Mouse (Mus musculus): ENCODE measurements around the gene Arpc5.

The Arpc5 gene

DNA sequence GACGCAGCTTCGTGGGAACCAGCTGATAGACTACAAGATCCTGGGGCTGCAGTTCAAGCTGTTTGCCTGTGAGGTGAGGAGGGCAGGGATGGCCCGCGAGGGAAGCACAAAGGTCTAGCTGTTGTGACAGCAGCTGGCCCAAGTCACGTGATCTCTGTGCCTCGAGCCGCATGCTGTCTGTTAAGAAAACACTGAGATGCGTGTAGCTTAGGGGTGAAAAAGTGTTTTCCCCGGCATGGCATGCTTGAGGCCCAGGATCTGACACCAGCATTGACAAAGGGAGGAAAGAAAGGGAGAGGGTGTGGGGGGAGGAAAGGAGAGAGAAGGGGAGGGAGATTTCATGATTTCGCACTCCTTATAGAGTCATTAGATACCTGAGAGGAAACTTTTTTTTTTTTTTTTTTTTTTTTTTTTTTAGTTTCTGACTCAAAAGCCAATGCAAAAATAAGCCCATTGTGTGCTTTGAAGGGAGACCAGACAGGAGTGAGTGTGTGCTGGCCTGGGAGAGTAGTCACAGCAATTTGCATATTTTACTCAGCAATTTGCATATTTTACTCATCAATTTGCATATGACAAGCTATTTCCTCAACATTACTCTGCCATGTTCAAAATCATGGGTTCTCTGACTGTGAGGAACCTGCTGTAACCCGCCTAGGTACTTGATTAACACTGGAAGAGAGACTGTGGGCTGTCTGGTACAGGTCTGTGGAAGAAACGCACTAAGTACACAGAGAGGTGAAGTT lies 50.9 kb downstream of the Arpc5 start:
- no peak for DNase-seq (ENCODE audit: low spot score)

DNA sequence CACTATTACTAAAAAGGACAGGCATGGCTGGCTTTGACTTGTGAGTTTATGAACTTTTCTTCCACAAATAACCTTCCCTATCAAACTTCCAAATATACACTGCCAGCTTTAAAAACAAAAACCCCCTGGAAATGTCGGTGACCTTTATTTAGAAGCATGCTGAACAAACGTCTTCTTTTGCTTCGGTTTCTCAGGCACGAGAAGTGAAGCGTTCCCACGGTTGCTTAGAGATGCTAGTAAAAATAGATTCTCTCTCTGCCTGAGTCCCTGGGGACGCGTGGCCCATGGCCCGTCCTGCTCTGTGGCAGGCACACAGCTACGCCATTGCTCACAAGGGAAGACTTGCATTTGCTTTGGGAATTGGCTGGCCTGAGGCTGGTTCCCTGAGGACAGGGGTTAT lies 51.5 kb downstream of the Arpc5 start:
- no peak for DNase-seq (ENCODE audit: low spot score)

DNA sequence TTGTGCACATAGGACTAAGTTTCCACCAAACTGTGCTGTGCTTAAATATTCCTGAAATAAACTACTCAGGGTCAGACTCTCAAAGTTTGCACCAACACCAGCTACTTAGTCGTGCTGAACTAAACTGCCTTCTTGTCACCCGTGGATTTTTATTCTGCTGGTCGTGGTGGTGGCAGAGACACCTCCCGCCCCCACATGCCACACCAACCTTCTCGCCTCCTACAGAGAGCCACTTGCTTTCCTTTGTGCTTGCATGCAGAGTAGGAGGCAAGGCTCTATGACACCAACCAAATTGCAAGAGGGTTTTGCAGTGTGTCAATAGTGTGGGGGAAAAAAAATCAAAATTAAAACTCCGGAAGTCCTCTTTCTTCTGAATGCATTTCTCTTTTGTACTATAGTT lies 53.2 kb downstream of the Arpc5 start:
- no peak for DNase-seq (ENCODE audit: low spot score)

DNA sequence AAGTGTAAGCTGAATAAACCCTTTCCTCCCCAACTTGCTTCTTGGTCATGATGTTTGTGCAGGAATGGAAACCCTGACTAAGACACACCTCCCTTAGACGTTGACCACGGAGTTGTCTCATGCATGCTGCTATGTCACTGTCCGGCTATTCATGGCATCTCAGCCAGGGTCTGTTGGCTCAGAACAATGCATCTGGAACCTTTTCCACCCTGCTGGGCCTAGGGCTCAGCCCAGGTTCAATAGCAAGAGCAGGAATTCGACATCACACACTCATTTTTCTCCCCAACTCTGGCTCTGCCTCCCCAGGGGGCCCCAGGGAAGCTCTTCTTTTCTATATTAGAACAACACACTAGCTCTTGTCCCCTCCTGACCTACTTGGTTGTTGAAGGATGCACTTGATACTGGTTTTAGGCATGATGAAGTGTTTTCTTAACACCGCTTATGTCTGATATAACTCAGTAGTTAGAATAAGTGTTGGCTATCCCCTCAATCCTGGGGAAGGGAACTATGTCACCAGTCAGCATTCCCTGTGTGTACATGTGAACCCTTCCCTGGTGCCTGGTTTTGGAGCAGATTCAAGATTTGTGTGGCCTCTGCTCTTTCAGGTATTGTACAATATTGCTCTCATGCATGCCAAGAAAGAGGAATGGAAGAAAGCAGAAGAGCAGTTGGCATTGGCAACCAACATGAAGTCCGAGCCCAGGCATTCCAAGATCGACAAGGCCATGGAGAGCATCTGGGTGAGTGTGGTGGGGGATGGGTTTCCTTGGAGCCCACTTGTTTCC lies 54.8 kb downstream of the Arpc5 start:
- no peak for DNase-seq (ENCODE audit: low spot score)

DNA sequence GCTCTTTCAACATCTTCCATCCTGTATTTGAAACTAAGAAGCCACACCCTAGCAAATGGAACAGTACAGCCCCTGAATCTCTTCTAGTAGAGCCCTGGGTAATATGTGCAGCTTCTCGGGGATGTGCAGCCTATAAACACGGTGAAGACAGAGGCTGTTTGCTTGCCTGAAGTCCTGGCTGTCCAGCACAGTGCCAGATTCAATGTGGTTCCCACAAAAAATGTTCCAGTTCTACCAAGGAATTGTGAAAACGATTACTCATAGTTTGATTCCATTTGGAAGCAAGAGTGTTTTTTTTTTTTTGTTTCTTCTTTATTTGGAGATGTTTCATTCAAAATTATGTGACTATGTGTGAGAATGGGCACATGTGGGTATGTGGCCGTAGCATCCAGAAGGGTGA lies 55.4 kb downstream of the Arpc5 start:
- no peak for DNase-seq (ENCODE audit: low spot score)

DNA sequence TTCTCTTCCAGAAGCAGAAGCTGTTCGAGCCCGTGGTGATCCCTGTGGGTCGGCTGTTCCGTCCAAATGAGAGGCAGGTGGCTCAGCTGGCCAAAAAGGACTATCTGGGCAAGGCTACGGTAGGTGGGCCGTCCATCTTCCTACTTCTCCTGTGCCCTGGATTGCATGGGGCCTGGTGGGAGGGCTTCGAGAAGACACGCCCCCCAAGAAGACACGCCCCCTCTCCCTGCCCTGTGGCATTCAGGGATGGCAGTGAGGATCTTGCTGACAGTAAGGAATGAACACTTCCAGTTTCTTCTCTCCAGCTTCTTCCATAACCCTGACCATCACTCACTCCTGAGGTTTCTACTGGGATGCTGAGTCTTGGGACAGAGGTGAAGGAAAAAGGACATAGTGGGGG lies 57.9 kb downstream of the Arpc5 start:
- DNase-seq (ENCODE audit: low spot score): no peak
